Mouse (Mus musculus): ENCODE results near the gene Nfx1. TPM values are rescaled to one million over a fixed set of nuclear protein-coding genes. Genes with fewer than 3 reads are reported as not detected.
A peak's percentile ranks its signal among the peaks of the same experiment; 100 is the strongest.

Gene Nfx1
- polyA plus RNA-seq, 1 experiment from 2014 or later: 89.0 TPM

DNA sequence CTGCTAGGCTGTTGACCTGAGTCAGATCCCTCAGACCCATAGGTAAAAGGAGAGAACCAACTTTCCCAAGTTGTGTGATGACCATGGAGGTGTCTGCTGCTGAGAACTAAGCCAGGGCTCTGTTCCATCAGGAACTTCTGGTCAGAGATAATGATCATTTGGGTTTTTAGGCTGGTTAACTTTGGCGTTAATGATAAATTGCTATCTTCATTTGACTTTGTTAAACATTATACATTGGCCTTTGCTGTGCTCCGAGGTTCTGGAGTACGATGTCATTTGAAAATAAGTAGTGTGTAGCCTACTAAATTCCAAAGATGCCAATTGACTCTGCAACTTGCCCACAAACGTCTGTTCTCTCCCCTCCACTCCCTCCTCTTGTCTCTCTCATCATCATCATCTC, 1.5 kb upstream of the Nfx1 start:
- Histone ChIP-seq H3K9ac (ENCODE audit: low read depth, low read length) (no peak overlapping the region), H3K9me3 (ENCODE audit: control insufficient read depth, low read length) (no peaks in the 10 kb centered on the region), H3K27ac (ENCODE audit: low read depth, low read length) (no peak overlapping the region), H3K4me3 (ENCODE audit: low read depth, low read length) (peak overlapping the region; percentile 98; the same call in 1 of the 2 replicates), H3K4me2 (no peak overlapping the region), H3K36me3 (ENCODE audit: control insufficient read depth, insufficient read depth, low read length) (peaks cover 8% of the 10 kb centered on the region), H3K4me1 (replicated peaks; ENCODE audit: control insufficient read depth, insufficient read depth, low read length) (peaks cover 21% of the 10 kb centered on the region), H3K27me3 (replicated peaks; ENCODE audit: control insufficient read depth, insufficient read depth, low read length) (no peaks in the 10 kb centered on the region)
- DNase-seq (ENCODE audit: low spot score) (no peak), ATAC-seq (replicated peaks; ENCODE audit: low FRiP score) (no peak)
- 70% methylated on average over 4 of the region's 4 CpGs for WGBS

DNA sequence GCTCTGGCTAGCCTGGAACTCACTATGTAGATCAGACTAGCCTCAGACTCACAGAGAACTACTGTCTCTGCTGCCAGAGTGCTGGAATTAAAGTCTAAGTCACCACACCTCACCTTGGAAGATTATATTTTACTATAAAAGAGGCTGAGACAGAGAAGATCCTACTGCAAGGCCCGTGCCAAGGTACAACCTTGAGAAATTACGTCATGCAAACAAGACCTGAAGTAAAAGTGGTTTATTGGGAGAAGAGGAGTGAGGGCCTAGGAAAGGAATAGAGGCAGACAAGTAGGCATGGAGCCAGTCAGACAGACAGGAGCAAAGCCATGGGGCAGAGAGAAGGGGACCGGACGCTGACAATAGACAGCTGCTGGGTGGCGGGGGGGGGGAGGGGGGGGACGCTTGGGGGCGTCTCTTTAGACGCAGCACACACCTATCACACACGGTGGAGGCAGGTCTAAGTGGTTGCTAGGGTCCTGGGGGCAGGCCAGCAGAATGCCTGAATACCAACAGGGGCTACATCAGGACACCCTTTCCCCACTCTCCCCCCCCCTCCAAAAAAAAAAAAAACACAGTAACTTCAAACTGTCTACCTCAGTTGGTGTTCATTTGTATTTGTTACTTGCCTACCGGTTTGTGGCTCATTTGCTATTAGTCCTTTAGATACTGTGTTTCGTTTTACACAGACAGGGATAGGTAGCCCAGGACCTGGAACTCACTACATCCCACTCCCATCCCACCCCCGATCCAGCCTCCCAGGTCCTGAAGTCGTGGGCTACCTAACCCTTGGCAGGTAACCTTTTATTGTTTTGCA, 720 bp upstream of the Nfx1 start:
- peak overlapping the region; percentile 96 for H3K27ac ChIP-seq (ENCODE audit: low read depth, low read length)
- H3K36me3 ChIP-seq (ENCODE audit: control insufficient read depth, insufficient read depth, low read length): peaks cover 8% of the 10 kb centered on the region
- no peaks in the 10 kb centered on the region for H3K9me3 ChIP-seq (ENCODE audit: control insufficient read depth, low read length)
- WGBS: 12% methylated on average over 10 of the region's 13 CpGs
- peaks cover 21% of the 10 kb centered on the region for H3K4me1 ChIP-seq (replicated peaks; ENCODE audit: control insufficient read depth, insufficient read depth, low read length)
- DNase-seq (ENCODE audit: low spot score) (no peak), ATAC-seq (replicated peaks; ENCODE audit: low FRiP score) (peak; percentile 14; the same call in 1 of the 2 replicates)
- peak overlapping the region; percentile 98 for H3K4me3 ChIP-seq (ENCODE audit: low read depth, low read length)
- no peaks in the 10 kb centered on the region for H3K27me3 ChIP-seq (replicated peaks; ENCODE audit: control insufficient read depth, insufficient read depth, low read length)
- H3K4me2 ChIP-seq: peak overlapping the region; percentile 84
- peak overlapping the region; percentile 81 for H3K9ac ChIP-seq (ENCODE audit: low read depth, low read length)

DNA sequence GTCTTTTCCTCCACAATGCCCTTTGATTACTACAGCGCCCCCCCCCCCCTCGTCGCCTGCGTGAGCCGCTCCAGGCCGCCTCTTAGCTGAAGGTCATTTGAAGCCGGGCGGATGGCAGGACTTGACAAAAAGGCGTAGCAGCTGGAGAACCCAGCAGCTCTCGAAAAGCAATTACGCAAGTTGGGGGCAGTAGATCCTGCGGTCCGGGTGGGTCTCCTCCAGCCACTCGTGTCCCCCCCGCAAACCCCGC, 189 bp upstream of the Nfx1 start:
- H3K4me2 ChIP-seq: peak overlapping the region; percentile 84
- H3K36me3 ChIP-seq (ENCODE audit: control insufficient read depth, insufficient read depth, low read length): peaks cover 8% of the 10 kb centered on the region
- peaks cover 21% of the 10 kb centered on the region for H3K4me1 ChIP-seq (replicated peaks; ENCODE audit: control insufficient read depth, insufficient read depth, low read length)
- no peak for DNase-seq (ENCODE audit: low spot score)
- peak; percentile 49 for ATAC-seq (replicated peaks; ENCODE audit: low FRiP score)
- peak overlapping the region; percentile 98 for H3K4me3 ChIP-seq (ENCODE audit: low read depth, low read length)
- WGBS: under 1% methylated on average over 15 of the region's 16 CpGs
- no peaks in the 10 kb centered on the region for H3K27me3 ChIP-seq (replicated peaks; ENCODE audit: control insufficient read depth, insufficient read depth, low read length)
- peak overlapping the region; percentile 81 for H3K9ac ChIP-seq (ENCODE audit: low read depth, low read length)
- H3K27ac ChIP-seq (ENCODE audit: low read depth, low read length): peak overlapping the region; percentile 96
- H3K9me3 ChIP-seq (ENCODE audit: control insufficient read depth, low read length): no peaks in the 10 kb centered on the region

DNA sequence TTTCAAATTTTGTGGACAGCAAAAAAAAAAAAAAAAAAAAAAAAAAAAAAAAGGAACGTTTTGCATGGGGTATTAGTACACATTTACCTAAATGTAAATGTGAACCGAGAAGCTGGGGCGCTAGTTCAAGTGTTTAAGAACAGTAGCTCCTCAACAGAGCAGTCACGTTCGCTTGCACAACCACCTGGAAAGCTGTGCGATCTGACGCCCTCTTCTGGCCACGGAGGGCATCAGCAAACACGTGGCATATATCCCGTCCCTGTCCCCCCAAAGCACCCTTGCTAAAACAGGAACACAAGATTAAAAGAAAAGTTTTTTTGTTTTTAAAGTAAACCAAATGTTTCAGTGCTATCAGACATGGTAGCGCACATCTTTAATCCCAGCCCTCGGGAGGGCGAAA, 1.0 kb downstream of the Nfx1 start:
- WGBS: 19% methylated on average over 13 of the region's 13 CpGs
- no peaks in the 10 kb centered on the region for H3K27me3 ChIP-seq (replicated peaks; ENCODE audit: control insufficient read depth, insufficient read depth, low read length)
- peak overlapping the region; percentile 98 for H3K4me3 ChIP-seq (ENCODE audit: low read depth, low read length)
- peak overlapping the region; percentile 84 for H3K4me2 ChIP-seq
- H3K9me3 ChIP-seq (ENCODE audit: control insufficient read depth, low read length): no peaks in the 10 kb centered on the region
- H3K9ac ChIP-seq (ENCODE audit: low read depth, low read length): peak overlapping the region; percentile 81
- ATAC-seq (replicated peaks; ENCODE audit: low FRiP score): no peak
- peak; percentile 64 for DNase-seq (ENCODE audit: low spot score)
- H3K27ac ChIP-seq (ENCODE audit: low read depth, low read length): peak overlapping the region; percentile 96
- peaks cover 3% of the 10 kb centered on the region for H3K36me3 ChIP-seq (ENCODE audit: control insufficient read depth, insufficient read depth, low read length)
- H3K4me1 ChIP-seq (replicated peaks; ENCODE audit: control insufficient read depth, insufficient read depth, low read length): peaks cover 21% of the 10 kb centered on the region

DNA sequence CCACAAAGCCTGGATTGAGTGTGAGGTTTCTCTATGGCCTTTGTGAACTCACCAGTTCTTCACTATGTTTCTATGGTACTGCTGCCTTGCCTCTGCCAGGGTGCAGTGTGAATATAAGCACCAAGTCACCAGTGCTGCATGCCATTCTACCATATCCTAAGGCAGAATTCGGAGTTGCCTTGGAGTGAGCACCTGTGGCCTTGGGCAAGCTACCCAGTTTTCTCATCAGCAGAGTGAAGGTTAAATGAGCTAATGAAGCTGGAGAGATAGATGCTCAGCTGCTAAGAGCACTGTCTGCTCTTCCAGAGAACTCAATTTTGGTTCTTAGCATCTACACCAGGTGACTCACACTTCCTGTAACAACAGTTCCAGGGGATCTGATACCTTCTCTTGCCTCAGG, 3.3 kb downstream of the Nfx1 start:
- WGBS: 91% methylated on average over 1 of the region's 1 CpGs
- no peak overlapping the region for H3K9ac ChIP-seq (ENCODE audit: low read depth, low read length)
- no peak overlapping the region for H3K4me2 ChIP-seq
- H3K27me3 ChIP-seq (replicated peaks; ENCODE audit: control insufficient read depth, insufficient read depth, low read length): no peaks in the 10 kb centered on the region
- H3K9me3 ChIP-seq (ENCODE audit: control insufficient read depth, low read length): no peaks in the 10 kb centered on the region
- H3K27ac ChIP-seq (ENCODE audit: low read depth, low read length): no peak overlapping the region
- no peak overlapping the region for H3K4me3 ChIP-seq (ENCODE audit: low read depth, low read length)
- ATAC-seq (replicated peaks; ENCODE audit: low FRiP score) (no peak), DNase-seq (ENCODE audit: low spot score) (no peak)
- H3K4me1 ChIP-seq (replicated peaks; ENCODE audit: control insufficient read depth, insufficient read depth, low read length): peaks cover 21% of the 10 kb centered on the region
- H3K36me3 ChIP-seq (ENCODE audit: control insufficient read depth, insufficient read depth, low read length): peaks cover 9% of the 10 kb centered on the region

DNA sequence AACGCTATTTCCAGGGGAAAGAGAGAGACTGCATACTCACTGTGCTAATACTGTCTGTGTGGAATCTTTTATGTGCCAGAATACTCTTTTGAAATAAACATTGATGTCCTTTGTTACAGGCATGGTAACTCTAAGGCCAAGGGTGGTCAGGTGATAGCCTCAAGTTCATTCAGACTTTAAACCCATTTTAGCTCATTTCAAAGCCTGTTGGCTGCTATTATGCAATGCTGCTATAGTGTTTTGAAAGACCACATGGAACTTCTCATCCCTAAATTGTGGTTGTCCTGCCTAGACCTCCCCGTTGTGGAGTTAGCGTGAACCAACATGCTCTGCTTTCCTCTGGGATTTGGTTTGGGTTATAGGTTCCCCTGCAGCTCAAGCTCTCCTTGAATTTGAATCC, 5.0 kb downstream of the Nfx1 start:
- H3K27ac ChIP-seq (ENCODE audit: low read depth, low read length): no peak overlapping the region
- ATAC-seq (replicated peaks; ENCODE audit: low FRiP score) (no peak), DNase-seq (ENCODE audit: low spot score) (no peak)
- H3K36me3 ChIP-seq (ENCODE audit: control insufficient read depth, insufficient read depth, low read length): peaks cover 19% of the 10 kb centered on the region
- no peaks in the 10 kb centered on the region for H3K27me3 ChIP-seq (replicated peaks; ENCODE audit: control insufficient read depth, insufficient read depth, low read length)
- H3K9ac ChIP-seq (ENCODE audit: low read depth, low read length): no peak overlapping the region
- H3K4me2 ChIP-seq: no peak overlapping the region
- no peak overlapping the region for H3K4me3 ChIP-seq (ENCODE audit: low read depth, low read length)
- 91% methylated on average over 3 of the region's 3 CpGs for WGBS
- no peaks in the 10 kb centered on the region for H3K9me3 ChIP-seq (ENCODE audit: control insufficient read depth, low read length)
- H3K4me1 ChIP-seq (replicated peaks; ENCODE audit: control insufficient read depth, insufficient read depth, low read length): peaks cover 16% of the 10 kb centered on the region

DNA sequence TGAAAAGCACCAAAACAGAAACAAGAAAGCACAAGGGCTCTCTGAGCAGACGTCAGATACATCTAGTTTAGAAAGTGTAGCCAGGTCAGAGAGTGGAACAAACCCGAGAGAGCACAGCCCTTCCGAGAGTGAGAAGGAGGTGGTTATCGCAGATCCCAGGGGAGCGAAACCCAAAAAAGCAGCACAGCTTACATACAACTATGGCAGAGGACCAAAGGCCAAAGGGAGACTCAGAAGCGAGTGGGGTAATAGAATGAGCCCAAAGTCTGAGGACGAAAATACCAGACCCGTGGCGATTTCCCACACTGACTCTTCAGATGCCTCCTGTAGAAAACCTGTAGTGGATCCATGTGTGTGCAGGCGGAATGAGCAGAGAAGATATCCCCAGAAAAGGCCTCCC, 5.9 kb downstream of the Nfx1 start:
- Histone ChIP-seq H3K27ac (ENCODE audit: low read depth, low read length) (no peak overlapping the region), H3K9me3 (ENCODE audit: control insufficient read depth, low read length) (no peaks in the 10 kb centered on the region), H3K36me3 (ENCODE audit: control insufficient read depth, insufficient read depth, low read length) (peaks cover 22% of the 10 kb centered on the region), H3K27me3 (replicated peaks; ENCODE audit: control insufficient read depth, insufficient read depth, low read length) (no peaks in the 10 kb centered on the region), H3K4me3 (ENCODE audit: low read depth, low read length) (no peak overlapping the region), H3K4me1 (replicated peaks; ENCODE audit: control insufficient read depth, insufficient read depth, low read length) (peaks cover 16% of the 10 kb centered on the region), H3K4me2 (no peak overlapping the region), H3K9ac (ENCODE audit: low read depth, low read length) (no peak overlapping the region)
- WGBS: 92% methylated on average over 10 of the region's 10 CpGs
- no peak for ATAC-seq (replicated peaks; ENCODE audit: low FRiP score)
- DNase-seq (ENCODE audit: low spot score): no peak

DNA sequence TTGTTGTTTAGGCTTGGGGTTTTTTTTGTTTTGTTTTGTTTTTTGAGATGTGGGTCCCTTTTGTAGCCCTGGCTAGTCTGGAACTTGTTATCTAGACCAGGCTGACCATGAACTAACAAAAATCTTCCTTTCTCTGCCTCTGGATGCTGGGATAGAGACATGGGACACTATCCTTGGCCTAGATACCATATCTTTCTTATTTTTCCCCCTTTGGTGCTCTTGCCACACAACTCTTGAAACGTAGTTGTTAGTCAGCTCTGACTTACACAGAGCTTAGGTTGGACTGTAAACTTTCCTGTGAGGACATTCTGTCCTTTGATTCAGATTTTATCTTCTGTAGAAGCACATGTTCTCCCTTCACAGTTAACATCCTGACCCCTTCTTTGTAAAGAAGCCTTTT, 8.7 kb downstream of the Nfx1 start:
- Histone ChIP-seq H3K4me1 (replicated peaks; ENCODE audit: control insufficient read depth, insufficient read depth, low read length) (no peaks in the 10 kb centered on the region), H3K4me3 (ENCODE audit: low read depth, low read length) (no peak overlapping the region), H3K9me3 (ENCODE audit: control insufficient read depth, low read length) (no peaks in the 10 kb centered on the region), H3K36me3 (ENCODE audit: control insufficient read depth, insufficient read depth, low read length) (peaks cover 25% of the 10 kb centered on the region), H3K27ac (ENCODE audit: low read depth, low read length) (no peak overlapping the region), H3K4me2 (no peak overlapping the region), H3K27me3 (replicated peaks; ENCODE audit: control insufficient read depth, insufficient read depth, low read length) (no peaks in the 10 kb centered on the region), H3K9ac (ENCODE audit: low read depth, low read length) (no peak overlapping the region)
- ATAC-seq (replicated peaks; ENCODE audit: low FRiP score): no peak
- WGBS: 89% methylated on average over 1 of the region's 1 CpGs
- DNase-seq (ENCODE audit: low spot score): no peak

DNA sequence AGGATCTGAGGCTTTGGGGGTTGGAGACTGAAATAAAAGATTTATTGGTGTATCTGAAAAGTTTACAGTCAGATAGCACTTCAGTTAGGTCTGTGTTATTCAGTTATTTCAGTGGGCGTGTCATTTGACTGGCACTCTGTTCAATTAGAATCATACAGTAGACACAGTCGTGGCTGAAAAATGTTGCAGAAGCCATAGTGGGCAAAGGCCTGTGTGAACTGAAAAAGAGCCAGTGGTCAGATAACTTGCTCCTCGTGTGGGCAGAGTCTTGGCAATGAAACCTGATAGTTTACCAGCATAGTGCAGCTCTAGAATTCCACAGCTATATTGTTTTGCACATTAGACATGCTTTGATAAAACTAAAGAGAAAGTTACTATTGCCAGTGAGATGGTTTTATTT, 11.8 kb downstream of the Nfx1 start:
- ATAC-seq (replicated peaks; ENCODE audit: low FRiP score): no peak
- no peak overlapping the region for H3K4me3 ChIP-seq (ENCODE audit: low read depth, low read length)

More for the DNA sequence above, 11.8 kb downstream of the Nfx1 start:
- 82% methylated on average over 3 of the region's 3 CpGs for WGBS
- DNase-seq (ENCODE audit: low spot score): no peak
- Histone ChIP-seq H3K27me3 (replicated peaks; ENCODE audit: control insufficient read depth, insufficient read depth, low read length) (no peaks in the 10 kb centered on the region), H3K27ac (ENCODE audit: low read depth, low read length) (no peak overlapping the region), H3K9ac (ENCODE audit: low read depth, low read length) (no peak overlapping the region), H3K9me3 (ENCODE audit: control insufficient read depth, low read length) (no peaks in the 10 kb centered on the region), H3K4me1 (replicated peaks; ENCODE audit: control insufficient read depth, insufficient read depth, low read length) (no peaks in the 10 kb centered on the region), H3K36me3 (ENCODE audit: control insufficient read depth, insufficient read depth, low read length) (peaks cover 44% of the 10 kb centered on the region), H3K4me2 (no peak overlapping the region)
